Mouse (Mus musculus) liver, embryonic 13.5 days (tissue): ENCODE data around the gene Slfn8. TPM values are rescaled to one million over a fixed set of nuclear protein-coding genes. Genes with fewer than 3 reads are reported as not detected.
"Not testable (repeated sequence)": the region's sequence is repeated elsewhere in the genome, so short reads cannot be mapped to it uniquely, and the experiment has no call there.

Experiments
- ATAC-seq: fragments of 200-750 bp; cut with Nextera tagmentation; 2 replicates; pipeline ENCODE4 v1.8.0; 2017; ENCODE audit warnings: low read depth, mild to moderate bottlenecking, moderate number of reproducible peaks, moderate library complexity
- DNase-seq: peaks from one replicate; pipeline ENCODE4 v3.0.0; 2022
- H3K27ac ChIP-seq: fragments of 300-500 bp; sonication (generic); 2 replicates; pipeline ENCODE4 v1.5.1; 2015; ENCODE audit warnings: moderate library complexity, mild to moderate bottlenecking, inconsistent platforms
- H3K27me3 ChIP-seq: fragments of 300-500 bp; sonication (generic); 2 replicates; pipeline ENCODE4 v1.6.1; 2015; ENCODE audit warnings: mild to moderate bottlenecking, inconsistent platforms
- H3K36me3 ChIP-seq: fragments of 300-500 bp; sonication (generic); 2 replicates; pipeline ENCODE4 v1.6.1; 2015; ENCODE audit warnings: mild to moderate bottlenecking, inconsistent platforms
- H3K4me1 ChIP-seq: fragments of 300-500 bp; sonication (generic); replicated peaks from 2 replicates; pipeline ENCODE4 v1.6.1; 2015; ENCODE audit warnings: inconsistent platforms
- H3K4me2 ChIP-seq: fragments of 300-500 bp; sonication (generic); 2 replicates; pipeline ENCODE4 v1.6.1; 2015; ENCODE audit warnings: inconsistent platforms, mild to moderate bottlenecking, moderate library complexity
- H3K4me3 ChIP-seq: fragments of 300-500 bp; sonication (generic); replicated peaks from 2 replicates; pipeline ENCODE4 v1.5.1; 2015; ENCODE audit warnings: mild to moderate bottlenecking, inconsistent platforms
- H3K9ac ChIP-seq: fragments of 300-500 bp; sonication (generic); 2 replicates; pipeline ENCODE4 v1.6.1; 2015; ENCODE audit warnings: mild to moderate bottlenecking, inconsistent platforms
- H3K9me3 ChIP-seq: fragments of 300-500 bp; sonication (generic); replicated peaks from 2 replicates; pipeline ENCODE4 v1.6.1; 2016; ENCODE audit warnings: inconsistent platforms
- WGBS: fragments of 180-500 bp; shearing (Covaris S2); methylation state at CpG from one replicate; pipeline ENCODE4 v1.1.7; 2015; ENCODE audit not compliant: insufficient replicate concordance; 5-methylcytosine and 5-hydroxymethylcytosine counted together
- polyA plus RNA-seq: library from polyadenylated mRNA; unstranded; fragments of >200 nt; fragmentation: Nextera tagmentation; extraction: Ambion mirVana; gene quantifications from 2 replicates; pipeline ENCODE4 v1.2.1, GENCODE M21; 2015

Slfn8 gene
- polyA plus RNA-seq, 1 experiment from 2014 or later: 0.37 TPM

GRCm38 (mm10) chr11:82990612-82991385 is 29.8 kb downstream of the Slfn8 start:
- Histone ChIP-seq H3K9ac (peak overlapping the region; percentile 63), H3K36me3 (peaks cover 12% of the 10 kb centered on the region; the same call in 1 of the 2 replicates), H3K27ac (0 out of 2 replicates have a peak overlapping the region, but pooled peaks have one; percentile 34), H3K4me1 (peaks cover 22% of the 10 kb centered on the region), H3K4me2 (peak overlapping the region; percentile 72), H3K4me3 (peak overlapping the region; percentile 63)
- WGBS: 5% methylated on average over 19 of the region's 19 CpGs
- not testable (repeated sequence) for DNase-seq, H3K9me3 ChIP-seq, H3K27me3 ChIP-seq
- peak; percentile 71 for ATAC-seq

GRCm38 (mm10) chr11:82989357-82989756 is 31.3 kb downstream of the Slfn8 start:
- no peak overlapping the region for H3K27ac ChIP-seq
- peak overlapping the region; percentile 72 for H3K4me2 ChIP-seq
- no peak for DNase-seq
- peaks cover 22% of the 10 kb centered on the region for H3K4me1 ChIP-seq
- H3K4me3 ChIP-seq: peak overlapping the region; percentile 63
- no peaks in the 10 kb centered on the region for H3K27me3 ChIP-seq
- 37% methylated on average over 12 of the region's 12 CpGs for WGBS
- ATAC-seq: no peak
- peaks cover 25% of the 10 kb centered on the region for H3K36me3 ChIP-seq
- peak overlapping the region; percentile 63; the same call in 1 of the 2 replicates for H3K9ac ChIP-seq
- H3K9me3 ChIP-seq: no peaks in the 10 kb centered on the region

- Histone ChIP-seq H3K9me3 (no peaks in the 10 kb centered on the region), H3K27ac (no peak overlapping the region), H3K36me3 (peaks cover 29% of the 10 kb centered on the region), H3K4me1 (peaks cover 22% of the 10 kb centered on the region), H3K9ac (no peak overlapping the region), H3K27me3 (no peaks in the 10 kb centered on the region), H3K4me3 (no peak overlapping the region), H3K4me2 (no peak overlapping the region)
- ATAC-seq (no peak), DNase-seq (no peak)
- WGBS: 70% methylated on average over 6 of the region's 6 CpGs
These were observed 33.0 kb downstream of the Slfn8 start for GRCm38 (mm10) chr11:82987621-82988020.

- no peaks in the 10 kb centered on the region for H3K9me3 ChIP-seq
- DNase-seq: no peak
These were observed 37.4 kb downstream of the Slfn8 start for GRCm38 (mm10) chr11:82983193-82983592.

GRCm38 (mm10) chr11:82982409-82982808 is 38.2 kb downstream of the Slfn8 start:
- ATAC-seq, DNase-seq, H3K9ac ChIP-seq, H3K4me2 ChIP-seq, H3K9me3 ChIP-seq, H3K4me3 ChIP-seq, H3K27me3 ChIP-seq, H3K27ac ChIP-seq, H3K4me1 ChIP-seq: not testable (repeated sequence)
- peaks cover 43% of the 10 kb centered on the region for H3K36me3 ChIP-seq
- 76% methylated on average over 2 of the region's 2 CpGs for WGBS

More at GRCm38 (mm10) chr11:82983193-82983592, 37.4 kb downstream of the Slfn8 start:
- H3K4me3 ChIP-seq: no peak overlapping the region
- ATAC-seq: no peak
- no peak overlapping the region for H3K27ac ChIP-seq
- no peak overlapping the region for H3K9ac ChIP-seq
- WGBS: 81% methylated on average over 17 of the region's 17 CpGs
- H3K4me2 ChIP-seq: no peak overlapping the region
- H3K36me3 ChIP-seq: peaks cover 48% of the 10 kb centered on the region
- peaks cover 5% of the 10 kb centered on the region; the same call in 1 of the 2 replicates for H3K4me1 ChIP-seq
- H3K27me3 ChIP-seq: no peaks in the 10 kb centered on the region

GRCm38 (mm10) chr11:82973916-82974315 is 46.7 kb downstream of the Slfn8 start:
- DNase-seq (no peak), ATAC-seq (no peak)
- H3K4me3 ChIP-seq: no peak overlapping the region
- peaks cover 23% of the 10 kb centered on the region for H3K4me1 ChIP-seq
- H3K4me2 ChIP-seq: no peak overlapping the region
- H3K9me3 ChIP-seq: no peaks in the 10 kb centered on the region
- H3K27ac ChIP-seq: no peak overlapping the region
- 0 out of 2 replicates have a peak, but pooled peaks cover 5% of the 10 kb centered on the region for H3K27me3 ChIP-seq
- 20% methylated on average over 5 of the region's 5 CpGs for WGBS
- no peaks in the 10 kb centered on the region for H3K36me3 ChIP-seq
- H3K9ac ChIP-seq: no peak overlapping the region

GRCm38 (mm10) chr11:82971590-82971974 is 49.0 kb downstream of the Slfn8 start:
- Histone ChIP-seq H3K4me3 (no peak overlapping the region), H3K27me3 (0 out of 2 replicates have a peak, but pooled peaks cover 5% of the 10 kb centered on the region), H3K27ac (no peak overlapping the region), H3K9me3 (no peaks in the 10 kb centered on the region), H3K4me2 (peak overlapping the region; percentile 41; the same call in 1 of the 2 replicates), H3K4me1 (peaks cover 15% of the 10 kb centered on the region), H3K9ac (no peak overlapping the region), H3K36me3 (no peaks in the 10 kb centered on the region)
- WGBS: 65% methylated on average over 10 of the region's 11 CpGs
- DNase-seq (no peak), ATAC-seq (no peak)

GRCm38 (mm10) chr11:82970712-82971589 is 49.7 kb downstream of the Slfn8 start:
- ATAC-seq (no peak), DNase-seq (no peak)
- H3K9me3 ChIP-seq: no peaks in the 10 kb centered on the region
- H3K27ac ChIP-seq: no peak overlapping the region
- H3K4me1 ChIP-seq: peaks cover 15% of the 10 kb centered on the region
- peak overlapping the region; percentile 41 for H3K4me2 ChIP-seq
- no peak overlapping the region for H3K9ac ChIP-seq
- 14% methylated on average over 31 of the region's 31 CpGs for WGBS
- H3K36me3 ChIP-seq: no peaks in the 10 kb centered on the region
- H3K4me3 ChIP-seq: no peak overlapping the region
- 0 out of 2 replicates have a peak, but pooled peaks cover 5% of the 10 kb centered on the region for H3K27me3 ChIP-seq

GRCm38 (mm10) chr11:82962215-82962614 is 58.4 kb downstream of the Slfn8 start:
- Histone ChIP-seq H3K9me3 (no peaks in the 10 kb centered on the region), H3K4me3 (no peak overlapping the region), H3K27ac (no peak overlapping the region), H3K4me1 (no peaks in the 10 kb centered on the region), H3K27me3 (peaks cover 12% of the 10 kb centered on the region), H3K9ac (no peak overlapping the region), H3K36me3 (no peaks in the 10 kb centered on the region), H3K4me2 (no peak overlapping the region)
- DNase-seq: no peak
- no peak for ATAC-seq
- WGBS: 60% methylated on average over 8 of the region's 8 CpGs

- Histone ChIP-seq H3K9ac (no peak overlapping the region), H3K36me3 (no peaks in the 10 kb centered on the region), H3K9me3 (no peaks in the 10 kb centered on the region), H3K4me3 (no peak overlapping the region), H3K4me2 (no peak overlapping the region), H3K4me1 (no peaks in the 10 kb centered on the region), H3K27ac (no peak overlapping the region), H3K27me3 (peaks cover 15% of the 10 kb centered on the region)
- ATAC-seq (no peak), DNase-seq (no peak)
- 42% methylated on average over 2 of the region's 2 CpGs for WGBS
These were observed 58.9 kb downstream of the Slfn8 start for GRCm38 (mm10) chr11:82961743-82962142.

- WGBS: 5% methylated on average over 4 of the region's 4 CpGs
- ATAC-seq: no peak
- Histone ChIP-seq H3K27ac (no peak overlapping the region), H3K9me3 (no peaks in the 10 kb centered on the region), H3K9ac (no peak overlapping the region), H3K27me3 (peaks cover 25% of the 10 kb centered on the region), H3K4me3 (no peak overlapping the region), H3K4me2 (no peak overlapping the region), H3K36me3 (no peaks in the 10 kb centered on the region), H3K4me1 (no peaks in the 10 kb centered on the region)
- no peak for DNase-seq
These were observed 61.0 kb downstream of the Slfn8 start for GRCm38 (mm10) chr11:82959613-82960012.
